Mouse (Mus musculus) kidney, postnatal 0 days (tissue): Measurements from ENCODE around the gene Gcc2. TPM values are rescaled to one million over a fixed set of nuclear protein-coding genes. Genes with fewer than 3 reads are reported as not detected.

Experiments
- ATAC-seq: fragments of 200-750 bp; cut with Nextera tagmentation; replicated peaks from 2 replicates; pipeline ENCODE4 v1.8.0; 2017; ENCODE audit warnings: low read depth, moderate number of reproducible peaks, moderate TSS enrichment, moderate library complexity; ENCODE audit not compliant: low FRiP score
- DNase-seq: peaks from one replicate; pipeline ENCODE4 v3.0.0-alpha.2; 2016; ENCODE audit warnings: low spot score
- H3K27ac ChIP-seq: fragments of 300-500 bp; sonication (generic); 2 replicates; pipeline ENCODE4 v1.5.1; 2014; ENCODE audit warnings: mild to moderate bottlenecking
- H3K27me3 ChIP-seq: fragments of 300-500 bp; sonication (generic); 2 replicates; pipeline ENCODE4 v1.6.1; 2014; ENCODE audit warnings: low read length, mixed read lengths; ENCODE audit not compliant: insufficient read depth
- H3K36me3 ChIP-seq: fragments of 300-500 bp; sonication (generic); 2 replicates; pipeline ENCODE4 v1.6.1; 2014; ENCODE audit warnings: low read length, mixed read lengths; ENCODE audit not compliant: insufficient read depth
- H3K4me1 ChIP-seq: fragments of 300-500 bp; sonication (generic); replicated peaks from 2 replicates; pipeline ENCODE4 v1.6.1; 2014; ENCODE audit warnings: antibody characterized with exemption, low read length, mixed read lengths; ENCODE audit not compliant: insufficient read depth
- H3K4me2 ChIP-seq: fragments of 300-500 bp; sonication (generic); 2 replicates; pipeline ENCODE4 v1.6.1; 2014; ENCODE audit warnings: mild to moderate bottlenecking, low read length, moderate library complexity, mixed read lengths
- H3K4me3 ChIP-seq: fragments of 300-500 bp; sonication (generic); replicated peaks from 2 replicates; pipeline ENCODE4 v1.5.1; 2014; ENCODE audit warnings: low read depth, low read length
- H3K9ac ChIP-seq: fragments of 300-500 bp; sonication (generic); 2 replicates; pipeline ENCODE4 v1.6.1; 2014; ENCODE audit warnings: low read depth, low read length
- H3K9me3 ChIP-seq: fragments of 300-500 bp; sonication (generic); replicated peaks from 2 replicates; pipeline ENCODE4 v1.6.1; 2016; ENCODE audit warnings: low read length, inconsistent platforms, mixed read lengths
- CTCF ChIP-seq: IDR thresholded peaks from 2 replicates; pipeline ENCODE4 v1.5.1; 2016; ENCODE audit warnings: antibody characterized with exemption, low read depth, mild to moderate bottlenecking, moderate library complexity
- WGBS: fragments of 180-500 bp; shearing (Covaris S2); extraction: QIAGEN DNeasy Blood & Tissue Kit; methylation state at CpG from one replicate; pipeline ENCODE4 v1.1.7; 2014; 5-methylcytosine and 5-hydroxymethylcytosine counted together
- polyA plus RNA-seq: library from polyadenylated mRNA; unstranded; fragments of >200 nt; fragmentation: Nextera tagmentation; extraction: Ambion mirVana; gene quantifications from 2 replicates; pipeline ENCODE4 v1.2.1, GENCODE M21; 2015

The Gcc2 gene
- polyA plus RNA-seq, result 71.6 and 75.8 TPM in 2 replicates

DNA sequence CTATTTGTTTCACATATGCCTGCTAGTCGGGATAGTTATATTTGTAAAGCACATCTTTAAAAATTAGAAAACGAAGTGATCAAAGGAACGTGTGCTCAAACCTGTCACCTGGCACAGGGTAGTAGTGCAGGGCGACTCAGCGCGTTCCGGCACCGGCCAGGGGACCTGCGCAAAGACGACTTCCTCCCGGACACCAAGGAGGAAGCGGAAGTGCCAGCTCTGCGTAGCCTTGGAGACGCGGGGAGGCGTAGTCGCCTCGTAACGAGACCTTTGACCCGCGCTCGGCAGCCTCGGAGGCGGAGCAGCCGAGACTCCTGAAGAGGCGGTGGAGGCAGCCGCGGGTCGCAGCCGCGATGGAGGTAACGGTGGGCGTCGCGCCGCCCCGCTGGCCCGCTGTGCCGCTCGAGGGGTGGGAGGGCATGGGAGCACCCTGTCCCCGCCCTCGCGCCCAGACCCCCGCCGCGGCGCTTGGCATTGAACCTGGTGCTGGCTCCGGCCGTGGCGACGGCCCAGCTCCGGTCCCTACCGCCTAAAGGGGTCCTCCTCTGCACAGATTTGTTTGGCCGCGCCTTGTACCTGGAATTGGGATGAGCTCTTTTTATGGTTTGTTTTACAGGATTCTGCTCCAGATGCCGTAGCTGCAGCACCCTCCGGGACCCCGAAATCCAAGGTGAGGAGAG is at the start of gene Gcc2:
Gene Gcc2, plus strand, starts transcription at position 285 of the 680 bp plus-strand sequence.
- Histone ChIP-seq H3K4me2 (peak within 1 kb of the TSS; percentile 59), H3K9me3 (no peaks in the 10 kb centered on the region), H3K27me3 (no peaks in the 10 kb centered on the region), H3K27ac (peak within 1 kb of the TSS; percentile 76), H3K9ac (peak within 1 kb of the TSS; percentile 81), H3K4me3 (peak within 1 kb of the TSS; percentile 98), H3K4me1 (peaks cover 6% of the 10 kb centered on the region; the same call in 1 of the 2 replicates), H3K36me3 (peaks cover 5% of the 10 kb centered on the region)
- WGBS, result under 1% methylated on average over 48 of the region's 58 CpGs
- peak; percentile 99 for ATAC-seq
- no peak for TF ChIP-seq CTCF
- DNase-seq, result peak; percentile 96

- H3K9me3 ChIP-seq, result no peaks in the 10 kb centered on the region
- no peak overlapping the region for H3K9ac ChIP-seq
- ATAC-seq, result no peak
- DNase-seq, result no peak
- no peaks in the 10 kb centered on the region for H3K36me3 ChIP-seq
- H3K27me3 ChIP-seq, result no peaks in the 10 kb centered on the region
- H3K27ac ChIP-seq, result no peak overlapping the region
- H3K4me3 ChIP-seq, result no peak overlapping the region
- no peak for TF ChIP-seq CTCF
- WGBS, result 51% methylated on average over 1 of the region's 1 CpGs
- no peak overlapping the region for H3K4me2 ChIP-seq
- no peaks in the 10 kb centered on the region for H3K4me1 ChIP-seq
These were observed 49.3 kb upstream of the Gcc2 start for GRCm38 (mm10) chr10:58205986-58206385.

GRCm38 (mm10) chr10:58206639-58207404 is 48.5 kb upstream of the Gcc2 start:
- H3K9me3 ChIP-seq, result no peaks in the 10 kb centered on the region
- ATAC-seq, result no peak
- H3K4me1 ChIP-seq, result no peaks in the 10 kb centered on the region
- H3K4me2 ChIP-seq, result no peak overlapping the region
- no peaks in the 10 kb centered on the region for H3K27me3 ChIP-seq
- H3K9ac ChIP-seq, result no peak overlapping the region
- no peak overlapping the region for H3K27ac ChIP-seq
- no peaks in the 10 kb centered on the region for H3K36me3 ChIP-seq
- no peak for DNase-seq
- 88% methylated on average over 4 of the region's 4 CpGs for WGBS
- no peak overlapping the region for H3K4me3 ChIP-seq
- TF ChIP-seq CTCF, result no peak

DNA sequence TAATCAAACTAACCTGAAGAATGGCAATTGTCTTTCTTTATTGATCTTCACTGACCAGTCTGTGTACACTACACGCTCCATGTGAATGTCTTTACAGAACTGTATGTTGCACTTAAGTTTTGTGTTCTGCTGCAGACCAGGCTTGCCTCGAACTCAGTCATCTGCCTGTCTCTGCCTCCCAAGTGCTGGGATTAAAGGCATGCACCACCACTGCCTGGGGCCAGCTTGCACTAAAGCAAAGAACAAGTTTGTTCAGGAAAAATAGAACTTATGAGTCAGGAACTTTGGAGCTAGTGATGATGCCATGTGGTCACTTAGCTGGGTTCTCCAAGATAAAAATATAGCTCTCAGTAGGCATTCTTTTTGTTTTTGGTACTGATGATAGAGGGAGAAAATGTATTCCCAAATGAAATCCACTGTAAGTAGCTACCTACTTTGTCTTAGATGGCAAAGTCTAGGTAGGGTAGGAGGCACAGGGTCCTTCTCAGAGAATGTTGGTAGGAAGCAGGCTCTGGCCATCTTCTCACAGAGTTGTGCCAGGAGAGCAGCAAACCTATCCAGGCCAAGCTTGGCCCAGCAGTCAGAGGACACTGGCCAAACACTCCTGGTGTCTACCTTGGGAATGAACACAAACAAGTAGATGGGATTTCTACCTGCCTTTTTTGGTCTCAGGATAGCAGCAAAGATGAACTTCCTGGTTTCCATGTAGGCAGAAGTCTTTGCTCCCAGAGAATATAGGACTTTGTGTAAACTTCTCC is 45.4 kb upstream of the Gcc2 start:
- no peaks in the 10 kb centered on the region for H3K4me1 ChIP-seq
- H3K9ac ChIP-seq, result no peak overlapping the region
- no peak overlapping the region for H3K4me3 ChIP-seq
- no peak for TF ChIP-seq CTCF
- H3K27ac ChIP-seq, result no peak overlapping the region
- DNase-seq (no peak), ATAC-seq (no peak)
- H3K36me3 ChIP-seq, result no peaks in the 10 kb centered on the region
- H3K9me3 ChIP-seq, result no peaks in the 10 kb centered on the region
- no peaks in the 10 kb centered on the region for H3K27me3 ChIP-seq
- 75% methylated on average over 2 of the region's 2 CpGs for whole genome bisulfite sequencing
- no peak overlapping the region for H3K4me2 ChIP-seq

GRCm38 (mm10) chr10:58210514-58210913 is 44.8 kb upstream of the Gcc2 start:
- TF ChIP-seq CTCF, result no peak
- WGBS, result 64% methylated on average over 1 of the region's 1 CpGs
- no peak overlapping the region for H3K4me3 ChIP-seq
- H3K9me3 ChIP-seq, result no peaks in the 10 kb centered on the region
- H3K27me3 ChIP-seq, result no peaks in the 10 kb centered on the region
- H3K36me3 ChIP-seq, result no peaks in the 10 kb centered on the region
- DNase-seq (no peak), ATAC-seq (no peak)
- no peak overlapping the region for H3K9ac ChIP-seq
- no peak overlapping the region for H3K27ac ChIP-seq
- no peaks in the 10 kb centered on the region for H3K4me1 ChIP-seq
- H3K4me2 ChIP-seq, result no peak overlapping the region

- 93% methylated on average over 2 of the region's 2 CpGs for WGBS
- no peak overlapping the region for H3K27ac ChIP-seq
- no peak overlapping the region for H3K4me3 ChIP-seq
- TF ChIP-seq CTCF, result no peak
- no peak overlapping the region for H3K9ac ChIP-seq
- DNase-seq (no peak), ATAC-seq (no peak)
- H3K9me3 ChIP-seq, result no peaks in the 10 kb centered on the region
- no peaks in the 10 kb centered on the region for H3K36me3 ChIP-seq
- no peaks in the 10 kb centered on the region for H3K4me1 ChIP-seq
- no peak overlapping the region for H3K4me2 ChIP-seq
- no peaks in the 10 kb centered on the region for H3K27me3 ChIP-seq
These were observed 44.1 kb upstream of the Gcc2 start for GRCm38 (mm10) chr10:58211213-58211612.
